Mouse (Mus musculus) E14TG2a.4 (cell line): Measurements from ENCODE around the gene Rps15a.

Source experiments
- CTCF ChIP-seq: conservative IDR thresholded peaks from 2 replicates; pipeline ENCODE4 v1.5.1; 2014; ENCODE audit warnings: low read length
- NANOG ChIP-seq: IDR thresholded peaks from 2 replicates; pipeline ENCODE4 v1.6.1; 2014; ENCODE audit warnings: borderline replicate concordance, low read length, mixed read lengths

GRCm38 (mm10) chr7:118079097-118079496 is 36.9 kb downstream of the Rps15a start:
- peak; percentile 38 for TF ChIP-seq CTCF
- TF ChIP-seq NANOG, result no peak
